Mouse (Mus musculus): ENCODE measurements at regions not wholly inside any gene's neighbourhood (a gene's known extent, or its start where the extent isn't known, plus 50 kb on each side); places are given as distances from the start of the nearest gene placed in this dataset.

DNA sequence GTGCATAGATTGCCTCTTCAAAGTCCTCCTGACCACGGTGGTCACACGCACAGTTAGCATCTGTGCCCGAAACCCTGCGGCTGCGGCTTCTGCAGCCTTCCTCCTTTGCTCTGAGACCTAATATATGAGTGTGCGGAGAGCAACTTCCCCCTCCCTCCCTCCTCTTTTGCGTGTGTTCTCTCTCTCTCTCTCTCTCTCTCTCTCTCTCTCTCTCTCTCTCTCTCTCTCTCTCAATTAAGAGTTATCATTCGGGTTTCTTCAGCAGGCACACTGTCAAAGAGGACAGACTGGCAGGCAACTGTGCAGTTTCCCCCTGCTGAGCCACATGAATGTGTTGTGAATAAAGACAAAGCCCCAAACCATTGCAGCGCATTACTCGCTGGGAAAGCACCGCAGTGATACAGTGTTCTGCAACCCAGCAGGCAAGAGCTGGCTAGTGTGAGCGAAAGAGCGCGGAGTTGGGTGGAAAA lies 900.8 kb downstream of the Mat2b start:
- ATAC-seq (ENCODE audit: insufficient number of reproducible peaks, low FRiP score, low TSS enrichment, low read depth), result no peak

DNA sequence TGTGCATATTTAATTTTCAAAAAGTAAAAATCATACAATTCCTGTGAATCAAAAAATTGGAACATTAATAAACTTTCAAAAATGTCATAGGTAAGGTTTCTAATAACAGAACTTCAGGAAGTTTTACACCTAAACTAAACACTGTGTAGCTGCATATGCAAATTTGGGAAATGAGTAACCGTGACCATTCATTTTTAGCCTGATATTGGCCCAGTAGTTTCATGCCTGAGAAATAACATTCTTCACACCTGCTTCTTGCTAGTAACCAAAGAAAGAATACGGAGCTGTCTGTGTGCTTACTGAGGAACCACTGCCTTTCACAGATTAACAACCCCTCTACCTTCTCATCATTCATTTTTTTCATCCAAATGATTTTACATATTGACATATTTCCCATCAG lies 902.9 kb downstream of the Mat2b start:
- no peaks in the 10 kb centered on the region for H3K9me3 ChIP-seq (replicated peaks)

More for the DNA sequence above, 900.8 kb downstream of the Mat2b start:
- Histone ChIP-seq H3K4me1 (no peaks in the 10 kb centered on the region), H3K9me3 (replicated peaks) (no peaks in the 10 kb centered on the region), H3K9ac (no peak overlapping the region), H3K27me3 (no peaks in the 10 kb centered on the region), H3K4me3 (replicated peaks) (peak overlapping the region; percentile 29), H3K27ac (replicated peaks) (no peak overlapping the region), H3K36me3 (no peaks in the 10 kb centered on the region), H3K4me2 (replicated peaks) (peak overlapping the region; percentile 45)
- WGBS, result 4% methylated on average over 14 of the region's 14 CpGs

More for the DNA sequence above, 902.9 kb downstream of the Mat2b start:
- H3K36me3 ChIP-seq, result no peaks in the 10 kb centered on the region
- no peak overlapping the region for H3K9ac ChIP-seq
- ATAC-seq (ENCODE audit: insufficient number of reproducible peaks, low FRiP score, low TSS enrichment, low read depth), result no peak
- no peaks in the 10 kb centered on the region for H3K4me1 ChIP-seq
- whole genome bisulfite sequencing, result 81% methylated on average over 2 of the region's 2 CpGs
- H3K4me3 ChIP-seq (replicated peaks), result no peak overlapping the region
- no peak overlapping the region for H3K4me2 ChIP-seq (replicated peaks)
- H3K27ac ChIP-seq (replicated peaks), result no peak overlapping the region
- H3K27me3 ChIP-seq, result no peaks in the 10 kb centered on the region
